Mouse (Mus musculus): ENCODE data around the gene 4933424G06Rik.

The 4933424G06Rik gene

GRCm38 (mm10) chr1:36691271-36692155 lies 18.4 kb upstream of the 4933424G06Rik start, which contains the start of gene Cox5b:
Gene Cox5b, plus strand, starts transcription at chr1:36691449.
- peak; percentile 100 for DNase-seq (ENCODE audit: low read depth, low spot score)

DNA sequence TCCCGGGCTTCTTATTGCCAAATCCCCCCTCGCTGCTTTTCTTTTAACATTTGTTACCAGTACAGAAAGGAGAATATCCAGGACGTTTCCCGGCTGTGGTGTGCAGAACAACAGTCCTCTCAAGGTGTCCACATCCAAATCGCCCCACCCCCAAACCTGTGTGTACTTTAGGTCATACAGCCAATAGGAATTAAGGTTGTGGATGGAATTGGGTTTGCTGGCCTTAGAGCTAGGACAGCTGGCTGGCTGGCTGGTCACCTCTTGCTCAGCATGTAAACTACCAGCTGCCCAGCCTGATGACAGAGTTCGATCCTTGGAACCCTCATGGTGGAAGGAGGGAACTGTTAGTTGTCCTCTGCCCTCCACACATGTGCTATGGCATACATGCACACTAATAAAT lies 15.1 kb upstream of the 4933424G06Rik start:
- Histone ChIP-seq H3K36me3 (ENCODE audit: control insufficient read depth, insufficient read depth, low read length, poor library complexity, severe bottlenecking) (peaks cover 2% of the 10 kb centered on the region), H3K27me3 (ENCODE audit: control insufficient read depth, insufficient read depth, low read length, poor library complexity, severe bottlenecking) (no peaks in the 10 kb centered on the region)
- DNase-seq (ENCODE audit: low read depth, low spot score), result no peak

More at GRCm38 (mm10) chr1:36691271-36692155, 18.4 kb upstream of the 4933424G06Rik start, which contains the start of gene Cox5b:
- H3K36me3 ChIP-seq (ENCODE audit: control insufficient read depth, insufficient read depth, low read length, poor library complexity, severe bottlenecking), result 0 out of 2 replicates have a peak, but pooled peaks cover 2% of the 10 kb centered on the region
- H3K27me3 ChIP-seq (ENCODE audit: control insufficient read depth, insufficient read depth, low read length, poor library complexity, severe bottlenecking), result no peaks in the 10 kb centered on the region

- Histone ChIP-seq H3K36me3 (ENCODE audit: control insufficient read depth, insufficient read depth, low read length, poor library complexity, severe bottlenecking) (peaks cover 2% of the 10 kb centered on the region), H3K27me3 (ENCODE audit: control insufficient read depth, insufficient read depth, low read length, poor library complexity, severe bottlenecking) (no peaks in the 10 kb centered on the region)
- no peak for DNase-seq (ENCODE audit: low read depth, low spot score)
Measured at GRCm38 (mm10) chr1:36696411-36696810, 13.5 kb upstream of the 4933424G06Rik start.

DNA sequence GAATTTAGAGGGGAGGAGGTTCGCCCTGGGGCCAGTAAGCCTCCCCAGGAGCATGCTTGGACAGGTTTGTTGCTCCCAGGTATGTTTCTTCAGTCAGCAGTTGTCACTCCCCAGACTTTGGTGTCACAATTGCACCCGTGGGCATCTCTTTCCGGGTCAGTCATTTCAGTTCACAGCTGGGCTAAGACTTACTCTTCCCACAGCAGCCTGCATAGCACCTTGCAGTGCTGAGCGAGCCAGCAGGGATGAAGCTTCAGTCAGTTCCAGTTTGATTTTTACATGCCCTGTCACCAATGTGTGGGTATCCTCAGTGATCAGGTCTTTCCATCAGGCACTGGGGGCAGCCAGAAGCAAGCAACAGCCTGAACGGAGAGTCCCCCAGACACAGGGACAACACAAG lies 12.9 kb upstream of the 4933424G06Rik start:
- no peak for DNase-seq (ENCODE audit: low read depth, low spot score)
- Histone ChIP-seq H3K27me3 (ENCODE audit: control insufficient read depth, insufficient read depth, low read length, poor library complexity, severe bottlenecking) (no peaks in the 10 kb centered on the region), H3K36me3 (ENCODE audit: control insufficient read depth, insufficient read depth, low read length, poor library complexity, severe bottlenecking) (peaks cover 5% of the 10 kb centered on the region)

GRCm38 (mm10) chr1:36707166-36707565 lies 2.8 kb upstream of the 4933424G06Rik start:
- DNase-seq (ENCODE audit: low read depth, low spot score), result no peak
- Histone ChIP-seq H3K27me3 (ENCODE audit: control insufficient read depth, insufficient read depth, low read length, poor library complexity, severe bottlenecking) (no peaks in the 10 kb centered on the region), H3K36me3 (ENCODE audit: control insufficient read depth, insufficient read depth, low read length, poor library complexity, severe bottlenecking) (peaks cover 2% of the 10 kb centered on the region; the same call in 1 of the 2 replicates)

DNA sequence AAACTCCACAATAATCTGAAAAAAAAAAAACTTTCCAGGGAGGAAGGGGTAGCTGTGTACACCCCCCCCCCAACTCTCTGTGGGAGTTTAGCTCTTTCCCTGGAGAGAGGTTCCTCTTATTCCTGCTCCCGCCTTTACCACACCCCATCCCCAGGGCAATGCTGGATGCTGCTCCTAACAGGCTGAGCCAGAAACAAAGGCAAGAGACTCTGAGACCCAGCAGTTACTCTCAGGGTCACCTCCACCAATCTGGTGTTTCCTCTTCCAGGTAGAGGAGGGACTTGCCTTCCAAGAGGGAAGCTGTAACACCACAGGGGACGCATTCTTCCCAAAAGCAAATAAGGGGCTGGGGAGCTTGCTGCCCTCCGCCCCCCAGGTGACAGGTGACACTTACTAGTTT lies 2.2 kb upstream of the 4933424G06Rik start:
- Histone ChIP-seq H3K36me3 (ENCODE audit: control insufficient read depth, insufficient read depth, low read length, poor library complexity, severe bottlenecking) (no peaks in the 10 kb centered on the region; the same call in 1 of the 2 replicates), H3K27me3 (ENCODE audit: control insufficient read depth, insufficient read depth, low read length, poor library complexity, severe bottlenecking) (no peaks in the 10 kb centered on the region)
- DNase-seq (ENCODE audit: low read depth, low spot score), result no peak

DNA sequence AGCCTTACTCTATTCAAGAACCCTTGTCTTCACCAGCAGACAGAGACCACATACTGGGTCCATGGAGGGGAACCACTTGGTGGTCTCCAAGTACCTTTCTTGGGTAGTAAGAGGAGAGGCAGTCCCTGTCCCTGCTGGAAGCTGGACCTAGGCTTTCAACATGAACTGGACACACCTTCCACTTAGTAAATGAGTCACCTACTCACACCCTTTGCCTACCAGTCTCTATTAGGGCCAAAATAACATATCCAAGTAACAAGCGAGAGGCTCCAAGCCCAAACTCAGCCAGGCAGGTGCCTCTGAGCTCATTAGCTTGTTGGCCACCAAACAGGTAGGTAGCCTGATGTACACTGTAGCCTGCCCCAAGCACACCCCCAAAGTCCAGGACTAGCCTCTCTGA lies 1.3 kb upstream of the 4933424G06Rik start:
- no peaks in the 10 kb centered on the region; the same call in 1 of the 2 replicates for H3K36me3 ChIP-seq (ENCODE audit: control insufficient read depth, insufficient read depth, low read length, poor library complexity, severe bottlenecking)
- DNase-seq (ENCODE audit: low read depth, low spot score), result no peak

DNA sequence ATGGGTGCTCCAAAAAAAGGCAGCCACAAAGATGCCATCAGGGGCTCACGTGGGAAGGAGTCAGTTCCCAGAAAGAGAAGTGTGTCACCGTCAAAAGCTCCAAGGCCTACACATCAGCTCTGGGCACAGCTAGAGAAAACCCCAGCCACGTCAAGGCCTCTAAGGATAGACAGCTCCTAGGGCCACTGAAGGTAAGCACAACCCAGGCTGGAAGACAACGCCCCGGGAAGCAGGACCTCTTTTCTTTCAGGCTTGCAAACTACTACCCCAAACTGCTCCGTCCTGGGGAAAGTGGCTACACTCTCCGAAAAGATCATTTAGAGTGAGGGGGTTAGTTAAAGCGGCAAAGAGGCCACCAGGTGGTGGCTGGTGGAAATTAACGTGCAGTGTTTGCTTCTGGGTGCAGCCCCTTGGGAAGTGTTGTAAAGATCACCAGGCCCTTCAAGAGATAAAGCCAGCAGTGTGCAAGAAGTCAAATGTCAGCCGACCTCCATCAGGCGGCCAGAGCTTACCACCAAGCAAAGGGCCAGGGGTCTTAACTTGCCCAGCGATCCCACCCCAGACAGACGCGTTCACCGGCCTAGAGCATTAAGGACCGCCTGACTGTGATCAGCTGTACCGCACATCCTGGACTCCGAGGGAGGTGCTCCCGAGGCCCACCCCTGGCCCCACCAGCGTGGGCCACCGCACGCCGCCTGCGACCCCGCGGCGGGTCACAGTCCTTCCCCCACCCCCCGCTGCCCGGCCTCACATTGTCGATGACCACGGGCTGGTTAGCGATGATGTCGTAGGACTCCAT lies 695 bp upstream of the 4933424G06Rik start:
- no peaks in the 10 kb centered on the region; the same call in 1 of the 2 replicates for H3K36me3 ChIP-seq (ENCODE audit: control insufficient read depth, insufficient read depth, low read length, poor library complexity, severe bottlenecking)
- H3K27me3 ChIP-seq (ENCODE audit: control insufficient read depth, insufficient read depth, low read length, poor library complexity, severe bottlenecking), result no peaks in the 10 kb centered on the region
- peak; percentile 63 for DNase-seq (ENCODE audit: low read depth, low spot score)

More for the DNA sequence above, 1.3 kb upstream of the 4933424G06Rik start:
- H3K27me3 ChIP-seq (ENCODE audit: control insufficient read depth, insufficient read depth, low read length, poor library complexity, severe bottlenecking), result no peaks in the 10 kb centered on the region

- DNase-seq (ENCODE audit: low read depth, low spot score), result no peak
- no peaks in the 10 kb centered on the region for H3K27me3 ChIP-seq (ENCODE audit: control insufficient read depth, insufficient read depth, low read length, poor library complexity, severe bottlenecking)
- H3K36me3 ChIP-seq (ENCODE audit: control insufficient read depth, insufficient read depth, low read length, poor library complexity, severe bottlenecking), result no peaks in the 10 kb centered on the region; the same call in 1 of the 2 replicates
Measured at GRCm38 (mm10) chr1:36711104-36711503, 1.2 kb downstream of the 4933424G06Rik start.

DNA sequence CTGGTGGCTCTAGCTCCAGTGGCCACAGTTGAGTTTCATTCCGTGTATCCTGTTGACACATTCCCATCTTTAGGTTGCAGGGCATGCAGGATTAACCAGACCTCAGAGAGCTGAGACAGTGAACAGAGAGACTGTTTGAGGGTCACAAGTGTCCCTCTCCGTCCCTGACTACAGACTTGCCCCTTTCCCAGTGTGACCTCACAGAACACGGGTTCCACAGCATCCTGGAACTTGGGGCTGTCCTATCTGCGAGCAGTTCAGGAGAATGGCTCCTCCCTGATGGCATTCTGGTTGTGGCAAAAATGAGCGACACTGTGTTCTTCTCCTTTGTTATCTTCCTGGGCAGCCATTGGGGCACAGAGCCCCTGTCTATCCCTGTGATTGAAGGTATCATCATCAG lies 4.4 kb downstream of the 4933424G06Rik start, which contains the start of gene Actr1b:
Actr1b (minus strand) TSS at position 112 of the 400 bp plus-strand sequence.
- Histone ChIP-seq H3K36me3 (ENCODE audit: control insufficient read depth, insufficient read depth, low read length, poor library complexity, severe bottlenecking) (no peaks in the 10 kb centered on the region), H3K27me3 (ENCODE audit: control insufficient read depth, insufficient read depth, low read length, poor library complexity, severe bottlenecking) (no peaks in the 10 kb centered on the region)
- DNase-seq (ENCODE audit: low read depth, low spot score), result no peak

DNA sequence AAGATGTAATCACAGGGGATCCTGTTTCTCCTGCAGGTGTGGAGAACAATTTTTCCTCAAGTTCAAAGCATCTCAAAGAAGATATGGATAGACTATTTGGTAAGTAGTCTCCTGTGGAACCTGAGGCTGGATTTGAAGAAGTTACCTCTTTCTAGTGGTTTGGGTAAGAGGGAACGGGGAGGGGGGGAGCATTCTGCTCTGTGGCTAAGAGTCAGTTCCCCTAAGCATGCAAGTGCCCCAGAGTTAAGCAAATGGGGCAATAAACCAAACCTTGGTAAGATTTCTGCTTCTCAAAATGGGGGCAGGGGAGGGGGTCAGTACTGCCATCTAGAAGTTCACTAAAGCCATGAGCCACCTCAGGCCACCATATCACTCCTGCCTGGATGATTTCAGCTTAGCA lies 8.8 kb downstream of the 4933424G06Rik start:
- H3K36me3 ChIP-seq (ENCODE audit: control insufficient read depth, insufficient read depth, low read length, poor library complexity, severe bottlenecking), result no peaks in the 10 kb centered on the region
- no peaks in the 10 kb centered on the region for H3K27me3 ChIP-seq (ENCODE audit: control insufficient read depth, insufficient read depth, low read length, poor library complexity, severe bottlenecking)
- no peak for DNase-seq (ENCODE audit: low read depth, low spot score)

- Histone ChIP-seq H3K27me3 (ENCODE audit: control insufficient read depth, insufficient read depth, low read length, poor library complexity, severe bottlenecking) (no peaks in the 10 kb centered on the region), H3K36me3 (ENCODE audit: control insufficient read depth, insufficient read depth, low read length, poor library complexity, severe bottlenecking) (no peaks in the 10 kb centered on the region)
- no peak for DNase-seq (ENCODE audit: low read depth, low spot score)
Measured at GRCm38 (mm10) chr1:36723146-36724056, 13.5 kb downstream of the 4933424G06Rik start.

DNA sequence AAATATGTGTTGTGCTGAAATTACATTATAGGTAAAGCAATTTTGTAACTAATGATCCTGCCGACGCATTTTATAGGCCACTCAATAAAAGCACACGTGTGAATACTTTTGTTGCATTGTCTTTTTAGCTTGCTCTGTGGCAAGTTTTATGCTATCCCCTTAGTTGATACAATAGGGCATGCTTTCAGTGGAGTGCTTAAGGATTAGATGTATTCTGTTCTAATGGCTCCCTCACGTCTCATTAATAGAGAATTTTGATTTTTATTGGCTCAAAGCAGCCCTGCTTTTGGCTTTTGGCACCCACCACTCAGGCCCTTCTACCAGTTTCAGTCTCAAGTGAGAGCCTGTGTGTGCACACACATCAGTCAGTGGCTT lies 14.1 kb downstream of the 4933424G06Rik start:
- DNase-seq (ENCODE audit: low read depth, low spot score), result no peak

DNA sequence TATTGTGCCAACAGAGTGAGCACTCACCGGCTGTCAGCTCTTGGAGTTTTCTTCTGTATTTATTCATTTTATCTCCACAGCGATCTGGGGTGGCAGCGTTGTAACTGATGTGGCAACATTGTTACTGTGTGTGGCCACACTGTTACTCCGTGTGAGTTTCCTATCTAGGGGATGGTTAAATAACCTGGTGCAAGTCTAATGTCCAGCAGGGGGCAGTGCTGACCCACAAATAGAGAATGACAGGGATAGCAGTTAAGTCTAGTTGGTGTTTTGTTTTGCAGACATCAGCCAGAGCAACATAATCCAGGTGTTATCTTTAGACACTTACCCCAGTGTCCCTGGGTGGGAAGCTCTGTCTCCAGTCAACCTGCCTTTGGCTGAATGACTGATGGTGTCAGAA lies 27.4 kb downstream of the 4933424G06Rik start:
- DNase-seq (ENCODE audit: low read depth, low spot score), result peak; percentile 89
- H3K27me3 ChIP-seq (ENCODE audit: control insufficient read depth, insufficient read depth, low read length, poor library complexity, severe bottlenecking), result no peaks in the 10 kb centered on the region

More for the DNA sequence above, 14.1 kb downstream of the 4933424G06Rik start:
- H3K36me3 ChIP-seq (ENCODE audit: control insufficient read depth, insufficient read depth, low read length, poor library complexity, severe bottlenecking), result no peaks in the 10 kb centered on the region
- H3K27me3 ChIP-seq (ENCODE audit: control insufficient read depth, insufficient read depth, low read length, poor library complexity, severe bottlenecking), result no peaks in the 10 kb centered on the region

More for the DNA sequence above, 27.4 kb downstream of the 4933424G06Rik start:
- no peaks in the 10 kb centered on the region for H3K36me3 ChIP-seq (ENCODE audit: control insufficient read depth, insufficient read depth, low read length, poor library complexity, severe bottlenecking)

Data from splenic B cell, adult 2 months (primary cell).